Mouse (Mus musculus) ZHBTc4 (cell line): ENCODE results near the gene Fanca.
"Not testable (repeated sequence)": the region's sequence is repeated elsewhere in the genome, so short reads cannot be mapped to it uniquely, and the experiment has no call there.

Experiments
- DNase-seq: peaks from one replicate; pipeline ENCODE4 v3.0.0-alpha.2; 2011; ENCODE audit warnings: low read depth, low spot score

The Fanca gene

DNA sequence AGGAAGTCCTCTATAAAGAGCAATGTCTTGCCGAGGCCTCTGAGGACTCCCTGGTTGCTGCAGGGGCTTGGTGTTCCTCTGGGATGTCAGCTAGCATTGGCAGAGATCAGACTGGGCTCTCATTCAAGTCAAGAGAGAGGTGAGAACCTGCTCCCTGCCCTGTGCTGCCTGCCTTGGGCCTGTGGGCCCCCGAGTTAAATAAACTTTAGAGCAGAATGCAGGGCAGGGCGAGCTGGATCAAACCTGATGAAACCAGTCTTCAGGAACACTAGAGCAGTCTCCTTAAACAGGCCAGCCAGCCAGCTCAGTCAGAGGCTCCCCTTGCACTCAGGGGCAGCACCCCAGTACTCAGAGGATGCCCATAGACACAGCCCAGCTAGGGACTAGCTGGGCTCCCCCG is 46.5 kb downstream of the Fanca start:
- DNase-seq = peak; percentile 62

DNA sequence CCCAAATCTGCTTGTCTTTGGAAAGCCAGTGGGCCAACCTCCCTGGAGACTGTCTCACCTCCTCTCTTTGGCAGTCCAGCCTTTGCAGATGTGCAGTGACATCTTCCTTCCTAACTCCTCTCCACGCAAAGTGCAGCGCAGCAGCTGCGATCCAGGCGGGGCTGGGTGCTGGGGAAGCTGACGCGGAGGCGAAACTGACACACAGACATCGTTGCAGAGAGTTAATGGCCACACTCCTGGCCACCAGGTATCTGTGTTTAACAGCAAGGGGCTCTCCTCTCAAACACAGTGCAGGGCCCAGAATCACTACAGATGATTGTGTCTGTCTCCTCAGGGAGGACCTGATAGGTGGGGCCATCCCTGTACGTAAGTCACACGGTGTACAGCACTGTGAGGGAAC is 47.2 kb downstream of the Fanca start:
- no peak for DNase-seq

DNA sequence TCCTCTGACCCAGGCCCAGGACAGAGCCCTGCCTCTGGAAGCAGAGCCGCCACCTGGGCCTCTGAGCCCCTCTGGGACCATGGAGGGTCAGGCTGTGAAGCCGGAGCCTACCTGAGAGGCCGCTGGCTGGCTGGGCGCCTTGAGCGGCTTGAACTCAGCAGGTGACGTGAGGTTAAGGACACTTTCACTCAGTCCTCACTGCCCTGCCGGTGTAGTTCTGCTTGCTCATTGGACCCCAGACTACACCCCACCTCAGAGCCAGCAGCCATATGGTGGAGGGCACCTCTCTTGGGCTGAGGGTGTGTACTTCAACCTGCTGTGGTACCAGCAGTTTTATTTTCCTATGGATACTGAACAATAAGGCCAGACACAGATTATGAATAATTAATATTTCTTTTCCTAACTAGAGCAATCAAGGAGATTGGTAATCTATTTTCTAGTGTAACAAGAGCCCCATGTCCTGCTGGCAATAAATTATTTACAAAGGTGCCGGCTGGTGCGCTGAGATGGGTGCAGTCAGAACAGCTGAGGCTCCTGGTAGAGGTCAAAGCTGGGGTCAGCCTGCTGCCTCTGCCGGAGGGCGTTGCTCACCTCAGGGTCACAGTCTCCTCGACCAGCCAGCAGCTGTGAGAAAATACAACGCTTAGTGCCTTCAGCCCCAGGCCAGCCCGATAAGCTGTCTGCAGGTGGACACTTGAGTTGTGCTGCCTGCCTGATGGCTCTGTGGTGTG is 50.3 kb downstream of the Fanca start:
- peak; percentile 50 for DNase-seq

DNA sequence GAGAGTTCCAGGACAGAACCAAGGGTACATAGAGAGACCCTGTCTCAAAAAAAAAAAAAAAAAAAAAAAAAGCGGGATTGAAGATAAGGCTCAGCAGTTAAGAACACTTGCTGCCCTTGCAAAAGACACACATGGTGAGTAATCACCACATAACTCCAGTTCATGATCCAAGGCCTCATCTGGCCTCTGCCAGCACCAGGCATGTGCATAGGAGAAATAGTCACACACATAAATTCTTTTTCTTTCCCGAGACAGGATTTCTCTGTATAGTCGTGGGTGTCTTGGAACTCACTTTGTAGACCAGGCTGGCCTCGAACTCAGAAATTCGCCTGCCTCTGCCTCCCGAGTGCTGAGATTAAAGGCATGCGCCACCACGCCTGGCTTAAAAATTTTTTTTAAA is 60.8 kb downstream of the Fanca start:
- DNase-seq = not testable (repeated sequence)

DNA sequence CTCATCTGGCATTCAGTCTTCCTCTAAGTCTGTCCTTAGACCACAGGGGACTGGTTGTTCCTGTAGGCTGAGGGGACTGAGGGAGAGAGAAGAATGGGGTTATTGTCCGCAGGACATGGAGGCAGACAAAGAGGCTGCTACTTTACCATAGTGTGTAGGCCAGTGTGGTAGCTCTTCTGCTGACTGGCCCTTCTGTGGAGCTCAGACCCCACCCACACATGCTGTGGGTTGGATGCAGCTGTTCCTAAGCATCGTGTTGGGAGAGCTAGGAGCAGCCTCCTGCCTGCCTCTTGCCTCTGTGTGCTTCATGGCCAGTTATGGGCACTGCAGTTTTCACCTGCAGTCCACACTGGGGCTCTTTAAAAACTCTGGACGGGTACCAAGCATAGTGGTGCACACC is 61.3 kb downstream of the Fanca start:
- no peak for DNase-seq

DNA sequence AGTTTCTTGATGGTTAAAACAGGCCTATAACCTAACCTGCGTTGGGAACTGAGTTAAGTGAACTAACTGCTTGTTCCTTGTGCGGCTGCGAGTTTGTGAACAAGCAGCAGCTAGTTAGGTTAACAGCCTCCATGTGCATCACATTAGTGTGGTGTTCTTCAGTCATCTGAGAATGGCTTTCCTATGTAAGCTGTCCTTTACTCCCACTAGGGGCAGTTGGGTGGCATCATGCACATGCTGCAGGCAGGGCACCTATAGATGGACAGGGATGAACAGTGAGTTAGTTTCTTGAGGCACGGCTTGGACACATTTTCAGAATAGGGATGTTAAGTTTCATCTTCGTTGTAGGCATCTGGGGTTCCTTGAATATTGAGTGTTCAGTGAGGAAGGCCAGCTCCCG is 63.2 kb downstream of the Fanca start:
- no peak for DNase-seq

DNA sequence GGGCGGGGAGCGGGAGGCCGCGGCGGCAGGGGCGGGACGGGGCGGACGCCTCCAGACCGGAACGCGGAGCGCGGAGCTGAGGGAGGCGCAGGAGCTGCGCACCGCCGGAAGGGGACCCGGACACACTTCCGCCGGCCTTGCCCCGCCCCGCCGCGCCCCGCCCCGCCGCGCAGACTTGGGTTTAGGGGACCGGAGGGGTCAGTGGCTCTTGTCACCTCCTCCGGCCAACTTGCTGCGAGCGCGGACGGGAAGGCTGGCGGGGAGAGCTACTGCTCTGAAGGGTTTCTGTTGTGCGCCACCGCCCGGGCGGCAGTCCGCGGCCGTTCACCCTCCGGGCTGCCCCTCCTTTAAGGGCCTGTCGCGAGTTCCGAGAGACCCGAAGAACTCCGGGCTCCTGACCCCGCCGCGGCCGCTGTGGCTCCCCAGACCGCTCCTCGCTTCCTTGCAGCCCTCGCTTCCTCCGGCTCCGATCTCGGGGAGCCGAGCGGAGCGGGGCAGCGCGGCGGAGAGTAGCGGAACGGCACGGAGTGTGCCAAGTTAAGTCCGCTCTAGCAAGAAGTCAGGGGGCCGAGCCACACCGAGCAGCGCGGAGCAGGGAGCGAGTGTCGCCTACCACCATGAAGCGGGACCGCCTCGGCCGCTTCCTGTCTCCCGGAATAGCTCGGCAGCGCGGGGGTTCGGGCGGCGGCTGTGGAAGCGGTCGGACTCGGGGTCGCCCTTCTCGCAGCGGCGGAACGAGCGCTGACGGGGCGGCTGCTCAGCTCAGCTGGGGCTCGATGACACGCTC is 64.1 kb downstream of the Fanca start, which contains the start of the genes Zfp276 and Vps9d1:
Gene Zfp276, plus strand, starts transcription at position 97 of the 787 bp plus-strand sequence.
Gene Vps9d1, minus strand, starts transcription at position 250 of the 787 bp plus-strand sequence.
- DNase-seq = peak; percentile 90

DNA sequence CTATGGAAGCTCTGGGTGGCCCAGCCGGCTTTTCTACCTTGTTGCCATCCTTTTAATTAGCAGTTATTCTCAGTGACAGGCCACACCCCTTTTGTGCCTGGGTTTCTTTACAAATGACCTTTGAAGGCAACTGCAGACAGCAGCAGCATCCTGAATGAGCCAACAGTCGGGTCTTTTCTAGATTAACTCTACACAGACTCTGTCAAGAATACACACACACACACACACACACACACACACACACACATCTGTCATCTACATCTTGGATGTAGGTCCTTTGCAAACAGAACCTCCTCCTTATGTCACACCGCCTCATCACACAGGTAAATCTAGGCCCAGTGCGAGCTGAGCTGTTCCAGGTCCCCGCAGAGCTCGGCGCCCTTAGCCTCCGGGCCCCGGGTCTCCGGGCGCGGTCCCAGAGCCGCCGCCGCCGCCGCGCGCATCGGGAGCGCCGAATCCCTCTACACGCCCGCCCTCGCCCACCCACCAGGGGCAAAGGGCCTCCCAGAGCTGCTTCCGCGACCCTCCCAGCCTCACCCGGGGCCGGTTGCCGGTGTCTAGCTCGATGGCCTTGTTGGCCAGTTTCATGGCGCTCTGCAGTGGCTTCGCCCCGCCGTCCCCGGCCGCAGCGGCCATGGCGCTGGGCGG is 64.8 kb downstream of the Fanca start:
- no peak for DNase-seq

DNA sequence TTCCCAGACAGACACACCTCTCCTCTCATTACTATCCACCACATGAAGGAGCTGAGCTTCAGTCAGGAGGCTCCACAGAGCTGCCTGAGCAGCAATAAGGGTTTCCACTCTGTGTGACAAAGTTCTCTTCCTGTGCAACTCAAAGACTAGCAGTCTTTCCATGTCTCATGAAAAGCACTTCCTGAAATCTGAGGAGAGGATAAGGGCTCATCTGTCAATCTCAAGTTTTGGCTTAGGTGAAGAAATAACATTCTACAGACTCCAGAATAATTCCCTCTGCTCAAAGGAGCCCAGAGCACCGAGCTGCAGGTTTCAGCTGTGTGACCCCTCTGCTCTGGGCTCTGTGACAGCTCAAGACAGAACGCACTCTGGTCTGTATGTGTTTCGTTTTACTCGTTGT is 65.5 kb downstream of the Fanca start:
- no peak for DNase-seq

DNA sequence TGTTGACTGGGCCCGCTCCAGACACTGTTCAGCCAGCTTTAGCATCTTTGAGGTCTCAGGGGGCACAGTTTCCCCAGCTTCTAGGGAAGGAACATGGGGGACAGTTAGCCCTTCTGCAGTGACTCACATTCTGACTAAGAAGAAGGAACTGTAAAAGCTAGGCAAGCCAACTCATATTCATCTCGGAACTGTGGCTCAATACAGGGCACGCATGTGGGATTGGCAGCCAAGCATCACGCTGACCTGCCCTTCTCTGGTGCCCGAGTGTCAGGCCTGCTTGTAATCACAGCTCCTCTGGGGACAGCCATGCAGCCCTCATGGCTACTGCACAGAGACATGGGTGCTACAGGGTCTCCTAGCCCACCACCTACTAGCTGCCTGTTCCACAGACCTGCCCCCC is 67.4 kb downstream of the Fanca start:
- DNase-seq = no peak

DNA sequence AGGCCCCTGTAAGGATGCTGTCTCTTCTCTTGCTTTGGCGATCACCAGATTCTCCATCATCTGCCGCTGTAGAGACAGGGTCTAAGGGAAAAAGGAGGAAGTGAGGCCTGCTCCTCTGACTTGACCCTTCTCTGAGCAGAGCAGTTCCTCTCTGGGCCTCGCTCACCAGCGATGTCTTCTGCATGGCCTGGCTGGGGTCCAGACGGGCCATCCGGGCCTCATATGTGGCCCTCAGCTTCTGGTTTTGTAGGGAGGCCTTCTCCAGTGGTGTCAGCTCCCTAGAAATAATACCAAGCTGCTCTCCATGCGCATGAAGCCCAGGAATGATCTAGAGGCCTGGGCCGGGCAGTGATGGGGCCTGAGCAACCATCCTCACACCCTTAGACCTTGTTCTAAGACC is 69.8 kb downstream of the Fanca start:
- DNase-seq = no peak

DNA sequence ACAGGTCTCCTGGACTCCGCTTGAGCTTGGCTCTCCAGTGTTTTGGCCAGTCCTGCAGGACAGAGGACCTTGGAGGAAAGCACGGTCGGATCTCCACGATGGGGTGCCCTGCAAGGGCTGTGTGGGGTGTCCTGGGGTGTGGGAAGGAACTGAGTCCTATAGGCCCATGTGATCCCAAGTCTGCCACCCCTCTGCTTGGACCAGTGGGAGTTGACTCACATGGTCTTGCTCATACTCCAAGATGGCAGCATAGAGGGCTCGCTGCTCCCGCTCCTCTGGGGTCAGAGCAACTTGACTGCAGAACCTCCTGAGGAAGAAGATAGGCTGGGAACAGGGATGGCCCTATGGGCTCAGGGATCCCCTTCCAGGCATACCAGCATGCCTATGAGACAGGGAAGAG is 70.6 kb downstream of the Fanca start:
- no peak for DNase-seq

DNA sequence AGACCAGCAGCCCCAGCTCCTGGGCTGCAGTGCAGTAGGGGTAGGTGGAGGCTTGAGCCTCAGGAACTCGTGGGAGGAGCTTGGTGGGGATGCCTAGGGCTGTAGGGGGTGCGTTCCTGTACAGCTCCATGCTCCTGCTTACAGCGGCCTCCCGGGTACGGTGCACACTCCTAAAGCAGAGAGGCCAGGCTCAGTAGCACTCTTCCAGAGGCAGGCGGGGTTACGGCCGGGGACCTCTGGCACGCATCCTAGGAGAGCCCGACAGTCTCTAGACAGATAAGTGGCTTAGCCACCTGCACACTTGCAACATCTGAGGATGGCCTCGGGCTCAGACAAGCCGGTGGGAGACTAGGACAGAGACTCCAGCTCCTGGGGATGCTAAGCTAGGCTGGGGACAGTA is 72.8 kb downstream of the Fanca start:
- no peak for DNase-seq

DNA sequence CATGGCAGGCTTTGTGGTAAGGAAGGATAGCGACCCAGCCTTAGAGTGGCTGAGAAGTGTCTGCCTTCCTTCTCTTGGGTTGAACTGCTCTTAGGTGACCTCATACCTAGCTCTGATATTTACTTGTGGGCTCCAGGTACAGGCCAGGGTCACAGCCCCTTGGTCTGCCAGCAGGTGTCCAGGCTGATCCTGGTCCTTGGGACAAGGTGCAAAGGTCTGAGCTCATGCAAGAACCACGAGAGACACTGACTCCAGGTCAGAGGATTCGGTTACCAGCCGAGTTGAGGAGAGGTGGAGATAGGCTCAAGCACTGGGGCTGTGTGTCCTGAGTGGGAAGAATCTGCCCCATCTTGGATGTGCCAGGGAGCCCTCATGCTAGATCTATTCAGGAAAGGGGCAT is 74.0 kb downstream of the Fanca start:
- no peak for DNase-seq

DNA sequence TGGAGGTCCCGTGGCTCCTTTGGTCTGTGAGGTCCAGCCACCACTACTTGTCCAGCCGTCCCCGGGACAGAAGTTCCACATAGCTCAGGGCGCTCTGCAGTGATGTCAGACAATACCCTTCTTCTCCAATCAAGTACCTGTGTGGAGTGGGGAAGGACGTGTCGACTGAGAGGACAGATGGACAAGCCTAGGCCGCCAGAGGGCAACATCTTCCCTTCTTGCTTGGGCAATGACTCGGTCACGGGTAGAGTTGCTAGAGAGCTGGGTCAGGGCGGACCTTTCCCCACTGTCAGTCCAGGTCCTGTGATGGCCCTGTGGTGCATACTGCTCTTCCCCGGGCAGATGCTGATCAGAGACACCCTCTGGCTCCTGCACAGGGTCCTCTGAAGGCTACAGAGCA is 75.3 kb downstream of the Fanca start:
- DNase-seq = no peak

DNA sequence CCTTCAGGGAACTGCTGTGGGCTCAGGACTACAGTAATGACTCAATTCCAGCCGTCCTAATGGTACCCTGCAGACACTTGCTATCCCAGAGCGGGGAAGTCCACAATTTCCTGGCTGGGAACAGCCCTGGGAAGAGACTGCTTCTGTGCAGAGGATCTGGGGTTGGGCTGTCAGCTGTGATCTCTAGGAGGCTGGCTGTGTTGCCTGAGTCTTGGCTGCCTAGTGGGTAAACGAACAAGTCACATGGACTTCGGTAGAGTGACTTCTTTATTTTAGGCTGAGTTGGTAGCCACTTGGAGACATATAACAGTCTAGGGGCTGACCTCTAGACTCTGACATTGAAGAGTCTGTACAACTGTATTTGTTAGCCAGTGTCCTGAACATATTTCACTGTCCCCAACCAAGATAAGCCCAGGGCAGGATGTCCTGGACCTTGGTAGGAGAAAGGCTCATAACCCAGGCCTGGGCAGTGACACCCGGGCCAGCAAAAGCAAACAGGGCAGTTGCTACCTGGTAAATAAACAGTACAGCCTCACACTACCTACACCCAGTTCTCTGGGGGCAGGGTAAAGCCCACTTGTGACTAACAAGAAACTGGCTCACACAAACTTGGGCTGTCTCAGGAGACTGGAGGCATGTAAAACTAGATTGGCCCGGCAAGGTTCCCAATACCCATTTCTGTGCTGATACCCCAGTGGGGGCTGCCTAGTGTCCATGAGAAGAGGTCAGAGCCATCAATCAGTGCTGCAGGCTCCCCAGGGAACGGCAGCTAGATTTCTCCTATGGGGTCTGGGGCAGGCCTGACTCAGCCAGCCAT is 76.1 kb downstream of the Fanca start:
- DNase-seq = no peak

DNA sequence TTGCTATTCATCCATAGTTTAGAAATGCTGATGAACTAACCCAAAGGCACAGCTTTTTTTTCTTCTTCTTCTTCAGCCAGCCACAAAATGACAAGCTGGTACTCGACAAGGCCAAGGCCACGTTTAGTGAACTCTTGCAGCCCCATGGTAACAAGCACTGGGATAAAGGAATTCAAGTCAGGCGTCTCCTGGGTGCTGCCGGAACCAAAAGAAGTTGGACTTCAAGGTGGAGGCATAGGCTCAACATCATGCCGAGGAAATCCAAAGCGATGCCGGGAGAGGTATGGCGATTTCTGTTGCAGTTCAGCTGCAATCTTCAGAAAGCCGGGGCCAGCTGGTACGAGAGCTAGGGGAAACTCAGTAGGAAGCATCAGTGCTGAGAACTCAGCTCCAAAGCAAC is 79.0 kb downstream of the Fanca start:
- DNase-seq = no peak

DNA sequence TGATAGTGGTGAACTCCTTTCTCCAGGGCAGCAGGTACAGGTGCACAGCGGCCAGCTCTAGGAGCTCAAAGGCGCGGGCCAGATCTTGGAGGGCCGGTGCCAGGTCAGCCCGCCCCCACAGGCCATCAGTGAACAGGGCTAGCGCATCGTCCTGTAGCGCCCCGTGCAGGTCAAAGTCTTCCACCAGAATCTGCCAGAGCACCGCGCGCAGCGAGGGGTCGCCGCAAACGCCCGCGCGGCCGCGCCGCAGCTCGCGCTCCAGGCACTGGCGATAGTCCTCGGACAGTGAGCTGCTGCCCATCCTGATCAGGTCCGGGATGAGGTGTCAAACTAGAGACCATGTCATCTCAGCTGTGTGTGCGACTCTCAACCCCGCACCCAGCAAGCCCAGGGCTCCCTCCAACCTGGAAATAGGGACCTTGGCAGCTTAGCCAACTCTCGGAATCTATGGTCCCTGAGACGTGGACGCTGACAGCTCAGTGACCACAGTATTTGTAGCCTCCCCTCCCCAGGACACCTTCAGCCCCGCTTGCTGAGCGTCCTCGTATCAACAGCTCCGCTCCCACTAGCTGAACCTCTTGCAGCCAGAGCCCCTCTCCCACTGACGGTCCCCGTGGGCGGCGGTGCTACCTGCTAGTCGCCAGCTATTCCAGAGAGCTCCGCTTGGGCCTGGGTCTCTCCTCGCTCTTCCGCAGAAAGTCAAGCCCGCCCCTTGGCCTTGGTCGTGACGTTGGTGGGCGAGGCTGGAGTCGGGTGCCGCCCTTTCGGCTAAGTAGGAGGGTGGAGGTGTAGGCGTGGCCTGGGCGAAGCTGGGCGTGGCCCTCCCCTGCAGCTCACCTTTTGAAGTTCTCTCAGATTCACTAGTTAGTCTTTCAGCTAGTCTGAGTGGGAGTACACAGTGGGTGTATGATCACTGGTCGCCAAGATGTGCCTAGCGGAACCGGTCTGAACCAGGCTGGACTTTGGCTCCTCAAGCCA is 82.6 kb downstream of the Fanca start, which contains the start of gene Spata2l:
Gene Spata2l, minus strand, starts transcription at position 714 of the 978 bp plus-strand sequence.
- peak; percentile 98 for DNase-seq

DNA sequence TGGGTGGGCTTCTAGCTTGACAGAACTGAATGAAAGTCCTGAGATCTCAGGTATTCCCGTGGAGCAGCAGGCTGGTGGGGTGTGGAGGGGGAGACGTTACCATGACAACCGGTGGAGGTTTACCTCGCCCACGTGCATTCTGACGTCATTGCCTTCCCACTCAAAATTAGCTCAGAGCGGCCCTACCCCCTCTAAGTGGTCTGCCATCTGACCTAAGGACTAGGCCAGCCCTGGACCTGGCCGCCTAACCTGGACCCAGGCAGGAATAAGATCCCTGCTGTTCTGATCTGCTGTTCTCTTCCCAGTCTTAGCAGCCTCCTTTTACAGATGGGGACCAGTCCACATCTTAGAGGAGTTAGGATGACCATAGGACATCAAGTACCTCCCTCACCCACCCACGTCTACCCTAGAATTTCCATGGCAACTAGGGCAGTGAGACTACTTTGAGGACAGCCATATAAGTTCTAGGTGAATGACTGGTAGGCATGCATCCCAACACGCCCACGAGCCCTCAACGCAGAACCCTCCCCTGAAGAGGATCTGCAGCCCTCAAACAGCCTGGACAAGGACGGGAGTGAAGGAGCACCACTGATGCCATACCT is 83.4 kb downstream of the Fanca start:
- DNase-seq = peak; percentile 40

DNA sequence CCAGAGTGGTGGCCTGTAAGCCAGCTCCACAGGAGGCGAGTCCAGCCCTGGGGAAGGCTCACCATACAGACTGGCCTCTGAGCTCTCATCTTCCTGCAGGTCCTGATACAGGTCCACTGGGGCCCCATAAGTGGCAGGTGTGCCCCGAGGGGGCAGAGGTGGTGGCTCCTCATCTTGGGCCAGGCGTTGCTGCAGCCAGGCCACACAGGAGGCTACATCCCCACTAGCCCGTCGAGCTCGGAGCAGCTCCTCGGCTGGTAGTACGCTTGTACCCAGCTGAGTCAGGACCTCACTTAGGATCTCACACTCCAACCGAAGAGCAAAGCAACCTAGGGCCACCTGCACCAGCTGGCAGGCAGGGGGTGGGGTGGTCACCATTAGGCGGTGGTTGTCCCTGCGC is 84.6 kb downstream of the Fanca start:
- DNase-seq = no peak
